Mouse (Mus musculus) neural tube, postnatal 0 days (tissue): ENCODE measurements around the gene Olfr1392. TPM values are rescaled to one million over a fixed set of nuclear protein-coding genes. Genes with fewer than 3 reads are reported as not detected.

ENCODE experiments used
- polyA plus RNA-seq: library from polyadenylated mRNA; unstranded; fragments of >200 nt; fragmentation: Nextera tagmentation; extraction: Ambion mirVana; gene quantifications from 2 replicates; pipeline ENCODE4 v1.2.1, GENCODE M21; 2015

Gene Olfr1392
- polyA plus RNA-seq: 0.08 and 0.11 TPM in 2 replicates

GRCm38 (mm10) chr11:49284982-49285381 is at the start of gene Olfr1392:
Olfr1392 (plus strand) TSS chr11:49285282.

GRCm38 (mm10) chr11:49243727-49244594 is 41.1 kb upstream of the Olfr1392 start, which contains the start of gene Mgat1:
Mgat1 (plus strand) TSS chr11:49244191.

GRCm38 (mm10) chr11:49278222-49278621 is 6.9 kb upstream of the Olfr1392 start, which contains the start of gene Olfr1393:
Olfr1393 (plus strand) TSS chr11:49278304.

GRCm38 (mm10) chr11:49304441-49304840 is 19.4 kb downstream of the Olfr1392 start, which contains the start of gene Olfr10:
Olfr10 (plus strand) TSS chr11:49304741.

GRCm38 (mm10) chr11:49322442-49322841 is 37.4 kb downstream of the Olfr1392 start, which contains the start of gene Olfr1391:
Olfr1391 (plus strand) TSS chr11:49322742.

GRCm38 (mm10) chr11:49334888-49335287 is 49.8 kb downstream of the Olfr1392 start, which contains the start of gene Olfr1390:
Olfr1390 (plus strand) TSS chr11:49335188.

Other genes starting within 250 kb of the Olfr1392 start
- 0.45 and 0.54 TPM in 2 replicates for gene 9930111J21Rik2, start 234.0 kb upstream of the Olfr1392 start, polyA plus RNA-seq
- 0.26 and 0.29 TPM in 2 replicates for gene Tgtp2, start 221.1 kb upstream of the Olfr1392 start, polyA plus RNA-seq
- gene Ifi47, start 208.7 kb upstream of the Olfr1392 start, polyA plus RNA-seq: 1.8 and 1.9 TPM in 2 replicates
- not detected in 2 replicates for gene Olfr1396, start 170.4 kb upstream of the Olfr1392 start, polyA plus RNA-seq
- gene Olfr1395, start 143.0 kb upstream of the Olfr1392 start, polyA plus RNA-seq: not detected in 2 replicates
- not detected in 2 replicates for gene Olfr1394, start 130.9 kb upstream of the Olfr1392 start, polyA plus RNA-seq
- 0.38 and 0.53 TPM in 2 replicates for gene Btnl9, start 98.1 kb upstream of the Olfr1392 start, polyA plus RNA-seq
- 24.4 and 24.8 TPM in 2 replicates for gene Zfp62, start 82.0 kb upstream of the Olfr1392 start, polyA plus RNA-seq
- gene Mgat1, start 41.1 kb upstream of the Olfr1392 start, polyA plus RNA-seq: 34.4 and 34.9 TPM in 2 replicates
- 0.17 TPM in 1 of 2 replicates, not detected in the other for gene Olfr1393, start 7.0 kb upstream of the Olfr1392 start, polyA plus RNA-seq
- not detected in 2 replicates for gene Olfr10, start 19.5 kb downstream of the Olfr1392 start, polyA plus RNA-seq
- not detected in 2 replicates for gene Olfr1391, start 37.5 kb downstream of the Olfr1392 start, polyA plus RNA-seq
- not detected in 2 replicates for gene Olfr1390, start 49.9 kb downstream of the Olfr1392 start, polyA plus RNA-seq
- not detected in 2 replicates for gene Olfr1389, start 137.8 kb downstream of the Olfr1392 start, polyA plus RNA-seq
- 0.08 TPM in 1 of 2 replicates, not detected in the other for gene Olfr1388, start 151.3 kb downstream of the Olfr1392 start, polyA plus RNA-seq
- gene Olfr1387, start 170.1 kb downstream of the Olfr1392 start, polyA plus RNA-seq: not detected in 2 replicates
- gene Olfr1386, start 179.8 kb downstream of the Olfr1392 start, polyA plus RNA-seq: not detected in 2 replicates
- gene Olfr1385, start 203.8 kb downstream of the Olfr1392 start, polyA plus RNA-seq: not detected in 2 replicates
- gene Olfr1384, start 221.4 kb downstream of the Olfr1392 start, polyA plus RNA-seq: not detected in 2 replicates
- gene Olfr1383, start 234.4 kb downstream of the Olfr1392 start, polyA plus RNA-seq: not detected in 2 replicates
- not detected in 2 replicates for gene Olfr1382, start 243.0 kb downstream of the Olfr1392 start, polyA plus RNA-seq